Mouse (Mus musculus): ENCODE measurements around the gene C2. TPM values are rescaled to one million over a fixed set of nuclear protein-coding genes. Genes with fewer than 3 reads are reported as not detected.

C2 gene
- polyA plus RNA-seq, 1 experiment from 2014 or later, result 0.86 TPM

DNA sequence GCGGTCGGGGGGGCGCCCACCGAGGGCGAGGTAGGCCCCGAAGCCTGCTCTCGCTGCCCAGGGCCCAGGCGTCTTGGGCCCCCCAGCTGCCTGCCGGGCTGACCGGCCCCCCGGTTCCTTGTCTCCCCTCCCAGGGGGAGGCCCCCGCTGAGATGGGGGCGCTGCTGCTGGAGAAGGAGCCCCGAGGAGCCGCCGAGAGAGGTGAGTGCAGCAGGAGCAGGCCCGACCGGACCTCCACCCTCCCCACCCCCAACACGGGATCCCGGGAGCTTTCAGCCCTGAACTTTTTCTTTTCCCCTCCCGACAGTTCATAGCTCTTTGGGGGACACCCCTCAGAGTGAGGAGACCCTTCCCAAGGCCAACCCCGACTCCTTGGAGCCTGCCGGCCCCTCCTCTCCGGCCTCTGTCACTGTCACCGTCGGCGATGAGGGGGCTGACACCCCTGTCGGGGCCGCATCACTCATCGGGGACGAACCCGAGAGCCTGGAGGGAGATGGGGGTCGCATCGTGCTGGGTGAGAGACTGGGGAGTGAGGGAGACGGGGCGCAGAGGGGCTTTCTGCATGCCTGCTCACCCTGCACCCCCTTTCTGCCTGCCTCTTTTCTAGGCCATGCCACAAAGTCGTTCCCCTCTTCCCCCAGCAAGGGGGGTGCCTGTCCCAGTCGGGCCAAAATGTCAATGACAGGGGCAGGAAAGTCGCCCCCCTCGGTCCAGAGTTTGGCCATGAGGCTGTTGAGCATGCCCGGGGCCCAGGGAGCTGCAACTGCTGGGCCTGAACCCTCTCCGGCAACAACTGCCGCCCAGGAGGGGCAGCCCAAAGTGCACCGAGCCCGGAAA is 1.2 kb upstream of the C2 start:
- Histone ChIP-seq H3K27ac (ENCODE audit: low read depth, low read length) (peak overlapping the region; percentile 95; the same call in 1 of the 2 replicates), H3K36me3 (ENCODE audit: control insufficient read depth, insufficient read depth, low read length) (peaks cover 14% of the 10 kb centered on the region), H3K4me1 (ENCODE audit: control insufficient read depth, insufficient read depth, low read length) (peaks cover 16% of the 10 kb centered on the region), H3K9ac (ENCODE audit: low read length) (peak overlapping the region; percentile 98), H3K27me3 (ENCODE audit: control insufficient read depth, insufficient read depth, low read length) (no peaks in the 10 kb centered on the region), H3K4me3 (ENCODE audit: low read depth, low read length) (peak overlapping the region; percentile 92), H3K9me3 (ENCODE audit: control insufficient read depth, low read length) (no peaks in the 10 kb centered on the region), H3K4me2 (ENCODE audit: low read depth) (peak overlapping the region; percentile 90)
- DNase-seq (ENCODE audit: low spot score) (peak; percentile 37), ATAC-seq (ENCODE audit: insufficient read depth, low FRiP score, low TSS enrichment) (no peak)
- 0% methylated on average over 31 of the region's 45 CpGs for WGBS

DNA sequence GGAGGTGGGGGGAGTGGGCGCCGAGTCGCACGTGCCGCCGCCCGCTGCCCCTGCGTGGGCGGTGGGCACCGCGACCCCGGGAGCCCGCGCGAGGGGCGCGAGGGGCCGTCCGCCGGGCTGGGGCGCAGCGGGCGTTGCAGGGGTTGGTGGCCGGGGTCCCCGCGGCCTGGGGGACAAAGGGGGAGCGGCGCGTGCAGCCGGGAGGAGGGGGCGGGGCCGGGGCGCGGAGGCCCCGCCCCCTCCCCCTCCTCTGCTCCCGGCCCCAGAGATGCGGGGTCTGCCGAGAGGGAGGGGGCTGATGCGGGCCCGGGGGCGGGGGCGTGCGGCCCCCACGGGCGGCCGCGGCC is 614 bp upstream of the C2 start:
- ATAC-seq (ENCODE audit: insufficient read depth, low FRiP score, low TSS enrichment) (0 out of 2 replicates have a peak, but pooled peaks have one; percentile 21), DNase-seq (ENCODE audit: low spot score) (peak; percentile 73)
- Histone ChIP-seq H3K4me3 (ENCODE audit: low read depth, low read length) (peak overlapping the region; percentile 92), H3K27ac (ENCODE audit: low read depth, low read length) (peak overlapping the region; percentile 95), H3K4me1 (ENCODE audit: control insufficient read depth, insufficient read depth, low read length) (peaks cover 16% of the 10 kb centered on the region), H3K9ac (ENCODE audit: low read length) (peak overlapping the region; percentile 98), H3K27me3 (ENCODE audit: control insufficient read depth, insufficient read depth, low read length) (no peaks in the 10 kb centered on the region), H3K4me2 (ENCODE audit: low read depth) (peak overlapping the region; percentile 90), H3K36me3 (ENCODE audit: control insufficient read depth, insufficient read depth, low read length) (peaks cover 14% of the 10 kb centered on the region), H3K9me3 (ENCODE audit: control insufficient read depth, low read length) (no peaks in the 10 kb centered on the region)
- 0% methylated on average over 5 of the region's 47 CpGs for WGBS

DNA sequence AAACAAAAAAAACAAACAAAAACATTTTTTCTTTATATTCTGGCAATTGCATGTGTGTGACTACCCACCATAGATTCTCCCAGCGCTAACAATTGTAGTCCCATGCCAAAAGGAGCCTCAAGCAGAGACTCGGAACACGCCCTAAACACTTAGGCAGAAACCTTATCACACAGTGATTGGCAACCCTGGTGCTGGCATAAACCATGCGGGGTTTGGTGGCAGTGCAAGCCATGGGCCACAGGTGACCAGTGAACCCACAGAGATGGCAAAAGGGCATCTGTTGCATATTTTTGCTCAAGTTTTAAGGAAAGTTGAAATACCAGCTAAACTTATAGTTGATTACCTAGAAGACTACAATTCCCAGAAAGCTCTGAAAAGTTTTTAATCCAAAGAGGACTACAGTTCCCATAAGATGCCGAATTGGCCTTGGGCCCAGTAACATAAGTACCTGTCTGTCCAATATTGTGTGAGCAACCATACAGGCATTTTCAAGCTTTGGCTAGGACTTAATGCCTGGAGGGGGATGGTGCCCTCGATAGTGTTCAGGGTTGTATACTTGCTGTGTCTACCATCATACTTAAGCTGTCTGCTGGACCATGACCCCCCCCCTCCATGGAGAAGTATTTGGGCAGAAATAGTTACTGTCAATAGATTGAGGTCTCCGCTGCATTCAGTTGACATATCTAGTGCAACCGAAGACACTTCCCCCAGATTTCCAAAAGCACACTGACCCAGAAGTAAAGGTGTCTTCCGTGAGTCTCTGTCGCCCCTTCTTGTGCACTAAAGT is 499 bp downstream of the C2 start:
- ATAC-seq (ENCODE audit: insufficient read depth, low FRiP score, low TSS enrichment) (no peak), DNase-seq (ENCODE audit: low spot score) (no peak)
- H3K27ac ChIP-seq (ENCODE audit: low read depth, low read length), result peak overlapping the region; percentile 95
- peaks cover 4% of the 10 kb centered on the region; the same call in 1 of the 2 replicates for H3K36me3 ChIP-seq (ENCODE audit: control insufficient read depth, insufficient read depth, low read length)
- H3K9ac ChIP-seq (ENCODE audit: low read length), result peak overlapping the region; percentile 98
- H3K27me3 ChIP-seq (ENCODE audit: control insufficient read depth, insufficient read depth, low read length), result no peaks in the 10 kb centered on the region
- peak overlapping the region; percentile 92 for H3K4me3 ChIP-seq (ENCODE audit: low read depth, low read length)
- WGBS, result 24% methylated on average over 10 of the region's 10 CpGs
- H3K4me1 ChIP-seq (ENCODE audit: control insufficient read depth, insufficient read depth, low read length), result peaks cover 17% of the 10 kb centered on the region
- H3K9me3 ChIP-seq (ENCODE audit: control insufficient read depth, low read length), result no peaks in the 10 kb centered on the region
- peak overlapping the region; percentile 90 for H3K4me2 ChIP-seq (ENCODE audit: low read depth)

DNA sequence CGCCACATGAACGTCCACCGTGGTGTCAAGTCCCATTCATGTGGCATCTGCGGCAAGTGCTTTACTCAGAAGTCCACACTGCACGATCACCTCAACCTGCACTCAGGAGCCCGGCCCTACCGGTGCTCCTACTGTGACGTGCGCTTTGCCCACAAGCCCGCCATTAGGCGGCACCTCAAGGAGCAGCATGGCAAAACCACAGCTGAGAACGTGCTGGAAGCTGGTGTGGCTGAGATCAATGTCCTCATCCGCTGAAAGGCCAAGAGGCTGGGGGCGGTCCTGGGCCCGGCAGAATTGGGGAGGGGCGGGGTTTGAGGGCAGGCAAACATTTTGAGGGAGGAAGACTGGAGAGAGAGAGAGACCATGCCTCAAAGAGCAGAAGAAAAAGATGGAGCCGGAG is 1.7 kb downstream of the C2 start:
- Histone ChIP-seq H3K9ac (ENCODE audit: low read length) (no peak overlapping the region), H3K9me3 (ENCODE audit: control insufficient read depth, low read length) (no peaks in the 10 kb centered on the region), H3K4me1 (ENCODE audit: control insufficient read depth, insufficient read depth, low read length) (peaks cover 17% of the 10 kb centered on the region), H3K36me3 (ENCODE audit: control insufficient read depth, insufficient read depth, low read length) (peaks cover 2% of the 10 kb centered on the region; the same call in 1 of the 2 replicates), H3K27me3 (ENCODE audit: control insufficient read depth, insufficient read depth, low read length) (no peaks in the 10 kb centered on the region), H3K4me3 (ENCODE audit: low read depth, low read length) (no peak overlapping the region), H3K4me2 (ENCODE audit: low read depth) (no peak overlapping the region), H3K27ac (ENCODE audit: low read depth, low read length) (no peak overlapping the region)
- ATAC-seq (ENCODE audit: insufficient read depth, low FRiP score, low TSS enrichment) (no peak), DNase-seq (ENCODE audit: low spot score) (no peak)
- 90% methylated on average over 17 of the region's 17 CpGs for WGBS

DNA sequence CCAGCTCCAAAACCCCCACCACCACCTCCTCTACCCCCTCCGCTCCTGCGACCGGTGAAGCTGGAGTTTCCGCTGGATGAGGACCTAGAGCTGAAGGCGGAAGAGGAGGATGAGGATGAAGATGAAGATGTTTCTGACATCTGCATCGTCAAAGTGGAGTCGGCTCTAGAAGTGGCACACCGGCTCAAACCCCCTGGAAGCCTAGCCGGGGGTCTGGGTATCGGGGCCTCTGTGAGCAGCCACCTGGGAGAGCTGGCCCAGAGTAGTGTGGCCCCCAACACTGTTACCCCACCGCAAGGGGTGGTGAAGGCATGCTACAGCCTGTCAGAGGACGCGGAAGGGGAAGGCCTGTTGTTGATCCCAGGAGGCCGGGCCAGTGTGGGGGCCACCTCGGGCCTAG is 2.3 kb downstream of the C2 start:
- peak overlapping the region; percentile 83 for H3K4me3 ChIP-seq (ENCODE audit: low read depth, low read length)
- H3K36me3 ChIP-seq (ENCODE audit: control insufficient read depth, insufficient read depth, low read length), result no peaks in the 10 kb centered on the region
- peak overlapping the region; percentile 72 for H3K4me2 ChIP-seq (ENCODE audit: low read depth)
- H3K27ac ChIP-seq (ENCODE audit: low read depth, low read length), result no peak overlapping the region
- peaks cover 17% of the 10 kb centered on the region for H3K4me1 ChIP-seq (ENCODE audit: control insufficient read depth, insufficient read depth, low read length)
- ATAC-seq (ENCODE audit: insufficient read depth, low FRiP score, low TSS enrichment) (no peak), DNase-seq (ENCODE audit: low spot score) (no peak)
- peak overlapping the region; percentile 84 for H3K9ac ChIP-seq (ENCODE audit: low read length)
- no peaks in the 10 kb centered on the region for H3K27me3 ChIP-seq (ENCODE audit: control insufficient read depth, insufficient read depth, low read length)
- WGBS, result 94% methylated on average over 15 of the region's 15 CpGs
- H3K9me3 ChIP-seq (ENCODE audit: control insufficient read depth, low read length), result no peaks in the 10 kb centered on the region

DNA sequence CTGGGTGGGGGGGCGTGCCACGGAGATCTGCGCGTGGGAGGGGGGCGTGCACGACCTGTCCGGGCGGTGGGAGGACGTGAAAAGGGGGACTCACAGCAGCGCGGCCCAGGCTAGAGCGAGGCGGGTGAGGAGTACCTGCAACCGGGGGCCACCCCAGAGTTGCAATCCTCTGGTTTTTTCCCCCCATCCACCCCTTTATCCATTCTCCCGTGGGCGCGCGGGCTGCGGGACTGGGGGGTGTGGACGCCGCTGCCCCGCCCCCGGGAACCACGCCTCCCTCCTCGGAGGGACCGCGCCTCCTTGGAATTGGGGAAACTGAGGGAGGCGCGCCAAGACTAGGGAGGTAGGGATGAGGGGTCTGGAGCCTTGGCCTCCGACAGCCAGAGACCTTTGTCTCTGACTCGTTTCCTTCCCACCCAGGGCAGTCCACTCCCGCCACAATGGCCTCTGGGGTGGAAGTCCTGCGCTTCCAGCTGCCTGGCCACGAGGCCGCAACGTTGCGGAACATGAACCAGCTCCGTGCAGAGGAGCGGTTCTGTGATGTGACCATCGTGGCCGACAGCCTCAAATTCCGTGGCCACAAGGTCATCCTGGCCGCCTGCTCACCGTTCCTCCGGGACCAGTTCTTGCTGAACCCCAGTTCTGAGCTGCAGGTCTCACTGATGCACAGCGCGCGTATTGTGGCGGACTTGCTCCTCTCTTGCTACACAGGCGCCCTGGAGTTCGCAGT is 3.1 kb downstream of the C2 start:
- Histone ChIP-seq H3K4me2 (ENCODE audit: low read depth) (peak overlapping the region; percentile 72), H3K9me3 (ENCODE audit: control insufficient read depth, low read length) (no peaks in the 10 kb centered on the region), H3K4me3 (ENCODE audit: low read depth, low read length) (peak overlapping the region; percentile 83), H3K36me3 (ENCODE audit: control insufficient read depth, insufficient read depth, low read length) (no peaks in the 10 kb centered on the region), H3K27ac (ENCODE audit: low read depth, low read length) (peak overlapping the region; percentile 80), H3K4me1 (ENCODE audit: control insufficient read depth, insufficient read depth, low read length) (peaks cover 15% of the 10 kb centered on the region), H3K27me3 (ENCODE audit: control insufficient read depth, insufficient read depth, low read length) (no peaks in the 10 kb centered on the region), H3K9ac (ENCODE audit: low read length) (peak overlapping the region; percentile 84)
- ATAC-seq (ENCODE audit: insufficient read depth, low FRiP score, low TSS enrichment) (peak; percentile 18), DNase-seq (ENCODE audit: low spot score) (peak; percentile 45)
- 12% methylated on average over 36 of the region's 51 CpGs for WGBS

DNA sequence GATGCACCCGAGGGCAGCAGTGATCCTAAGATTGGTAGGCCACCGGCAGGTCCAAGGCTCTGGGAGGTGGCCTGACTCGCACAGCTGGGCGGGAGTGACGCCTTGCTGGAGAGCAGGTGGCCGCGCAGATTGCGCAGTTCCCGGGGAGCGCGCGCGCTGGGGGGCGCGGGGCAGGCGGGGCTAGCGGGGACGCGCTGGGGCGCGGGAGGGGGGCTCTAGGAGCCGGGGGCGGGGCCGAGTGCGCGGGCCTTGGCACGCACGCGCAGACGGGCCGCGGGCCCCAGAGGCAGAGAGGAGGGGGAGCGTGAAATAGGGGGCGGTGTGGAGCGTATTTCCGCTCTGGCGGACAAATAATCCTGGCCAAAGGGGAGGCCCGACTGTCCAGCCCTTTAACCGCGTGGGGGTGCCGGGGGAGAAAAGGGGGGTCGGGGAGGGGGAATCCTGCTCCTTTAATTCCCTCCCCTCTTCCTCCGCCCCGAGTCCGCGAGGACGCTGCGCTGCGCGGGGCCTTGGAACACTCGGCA is 3.9 kb downstream of the C2 start:
- Histone ChIP-seq H3K9me3 (ENCODE audit: control insufficient read depth, low read length) (no peaks in the 10 kb centered on the region), H3K4me1 (ENCODE audit: control insufficient read depth, insufficient read depth, low read length) (peaks cover 14% of the 10 kb centered on the region)

More for the DNA sequence above, 3.9 kb downstream of the C2 start:
- DNase-seq (ENCODE audit: low spot score), result peak; percentile 96
- H3K4me3 ChIP-seq (ENCODE audit: low read depth, low read length), result peak overlapping the region; percentile 83
- H3K4me2 ChIP-seq (ENCODE audit: low read depth), result peak overlapping the region; percentile 72
- H3K9ac ChIP-seq (ENCODE audit: low read length), result peak overlapping the region; percentile 84
- under 1% methylated on average over 46 of the region's 51 CpGs for WGBS
- H3K27ac ChIP-seq (ENCODE audit: low read depth, low read length), result peak overlapping the region; percentile 80
- no peaks in the 10 kb centered on the region for H3K27me3 ChIP-seq (ENCODE audit: control insufficient read depth, insufficient read depth, low read length)
- peak; percentile 81 for ATAC-seq (ENCODE audit: insufficient read depth, low FRiP score, low TSS enrichment)
- H3K36me3 ChIP-seq (ENCODE audit: control insufficient read depth, insufficient read depth, low read length), result no peaks in the 10 kb centered on the region

All from neural tube, embryonic 11.5 days (tissue).